Mouse (Mus musculus) layer of hippocampus, adult 18-20 months (tissue): ENCODE measurements around the gene Gm42791. TPM values are rescaled to one million over a fixed set of nuclear protein-coding genes. Genes with fewer than 3 reads are reported as not detected.

Experiments used
- DNase-seq, 2 experiments: peaks; one replicate each; pipeline ENCODE4 v3.0.0; 2022; ENCODE audit warnings: low spot score in 2 of 2
- total RNA-seq, 2 experiments: library from RNA; stranded (reverse); gene quantifications; 2 replicates each; pipeline ENCODE4 v1.2.3; 2021

The Gm42791 gene
- total RNA-seq, 2 experiments from 2014 or later = 32.0 to 32.9 TPM

- DNase-seq = peak; percentile 93 to 97
Measured at GRCm38 (mm10) chr5:148928382-148929115, 66.4 kb downstream of the Gm42791 start.

GRCm38 (mm10) chr5:148927717-148928223 lies 67.2 kb downstream of the Gm42791 start:
- no peak for DNase-seq

GRCm38 (mm10) chr5:148924586-148924985 lies 70.4 kb downstream of the Gm42791 start:
- DNase-seq = no peak

GRCm38 (mm10) chr5:148924051-148924450 lies 70.9 kb downstream of the Gm42791 start:
- DNase-seq = no peak

GRCm38 (mm10) chr5:148923408-148923807 lies 71.5 kb downstream of the Gm42791 start:
- DNase-seq = no peak

GRCm38 (mm10) chr5:148922773-148923172 lies 72.2 kb downstream of the Gm42791 start:
- DNase-seq = no peak

GRCm38 (mm10) chr5:148918049-148918448 lies 76.9 kb downstream of the Gm42791 start:
- no peak for DNase-seq

- no peak for DNase-seq
Measured at GRCm38 (mm10) chr5:148916775-148917174, 78.2 kb downstream of the Gm42791 start.

- DNase-seq = no peak
Measured at GRCm38 (mm10) chr5:148912262-148912661, 82.7 kb downstream of the Gm42791 start.

- DNase-seq = no peak
Measured at GRCm38 (mm10) chr5:148910066-148910465, 84.9 kb downstream of the Gm42791 start.

- peak in 1 of 2 experiments; percentile 29 for DNase-seq
Measured at GRCm38 (mm10) chr5:148909402-148909801, 85.5 kb downstream of the Gm42791 start.

GRCm38 (mm10) chr5:148909057-148909395 lies 85.9 kb downstream of the Gm42791 start:
- DNase-seq = peak in 1 of 2 experiments; percentile 43

GRCm38 (mm10) chr5:148908191-148909056 lies 86.5 kb downstream of the Gm42791 start:
- peak in 1 of 2 experiments; percentile 37 for DNase-seq

GRCm38 (mm10) chr5:148906305-148906704 lies 88.6 kb downstream of the Gm42791 start:
- no peak for DNase-seq

- DNase-seq = peak in 1 of 2 experiments; percentile 32
Measured at GRCm38 (mm10) chr5:148904846-148905245, 90.1 kb downstream of the Gm42791 start.

- no peak for DNase-seq
Measured at GRCm38 (mm10) chr5:148899361-148899760, 95.6 kb downstream of the Gm42791 start.

GRCm38 (mm10) chr5:148897941-148898417 lies 97.0 kb downstream of the Gm42791 start:
- peak in 1 of 2 experiments; percentile 21 for DNase-seq

- DNase-seq = peak; percentile 48 to 73
Measured at GRCm38 (mm10) chr5:148897069-148897702, 97.8 kb downstream of the Gm42791 start.

- no peak for DNase-seq
Measured at GRCm38 (mm10) chr5:148896515-148896914, 98.4 kb downstream of the Gm42791 start.

GRCm38 (mm10) chr5:148895833-148896232 lies 99.1 kb downstream of the Gm42791 start:
- no peak for DNase-seq

GRCm38 (mm10) chr5:148895034-148895433 lies 99.9 kb downstream of the Gm42791 start:
- no peak for DNase-seq
